Mouse (Mus musculus): ENCODE results near the gene Akap1.

DNA sequence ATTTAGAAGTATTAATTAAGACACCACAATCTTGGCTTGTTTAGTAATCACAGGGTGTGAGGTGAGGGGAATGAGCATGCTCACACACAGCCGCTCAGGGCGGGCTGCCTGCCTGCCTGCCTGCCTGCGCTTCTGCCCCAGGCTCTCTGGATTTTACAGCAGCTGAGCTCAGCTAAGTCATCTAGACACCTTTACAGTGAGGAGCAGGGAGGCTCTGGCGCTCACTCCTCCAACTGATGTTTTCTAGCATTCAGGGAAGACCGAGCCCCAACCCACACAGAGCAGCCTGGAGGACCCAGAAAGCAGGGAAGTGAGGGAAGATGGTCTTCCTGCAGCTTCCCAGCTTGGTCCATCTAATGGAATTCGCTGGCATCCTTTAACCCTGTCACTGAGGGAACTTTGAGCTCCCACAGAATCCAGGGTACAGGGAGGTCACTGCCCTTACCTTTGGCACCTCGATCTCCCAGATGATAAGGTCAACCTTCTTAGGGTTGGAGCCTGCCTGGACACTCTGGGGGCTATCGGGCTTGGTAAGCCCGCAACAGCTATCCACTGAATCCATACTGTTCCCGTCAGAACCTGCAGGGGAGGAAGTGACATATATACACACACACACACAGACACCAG lies 23.5 kb downstream of the Akap1 start:
- TF ChIP-seq GATA1 (IDR thresholded peaks at IDR 0.05; ENCODE audit: borderline replicate concordance, low read length) = no peak
- no peak for TF ChIP-seq TAL1 (conservative IDR thresholded peaks at IDR 0.05; ENCODE audit: low read depth, low read length)
- no peak for TF ChIP-seq CTCF (IDR thresholded peaks at IDR 0.05; ENCODE audit: low read depth, low read length)

All from G1E (cell line).